Mouse (Mus musculus): ENCODE measurements around the gene Sertad1. TPM values are rescaled to one million over a fixed set of nuclear protein-coding genes. Genes with fewer than 3 reads are reported as not detected.

The Sertad1 gene
- polyA plus RNA-seq, 1 experiment: 44.9 TPM

GRCm38 (mm10) chr7:27506765-27507370 lies 20.2 kb downstream of the Sertad1 start:
- no peak for DNase-seq
- WGBS: 17% methylated on average over 9 of the region's 9 CpGs
- H3K4me3 ChIP-seq (ENCODE audit: control insufficient read depth, insufficient read depth, low read length): no peak overlapping the region
- H3K4me1 ChIP-seq (replicated peaks; ENCODE audit: control insufficient read depth, insufficient read depth, low read length): peaks cover 10% of the 10 kb centered on the region
- H3K27me3 ChIP-seq (ENCODE audit: control insufficient read depth, insufficient read depth, low read length): no peaks in the 10 kb centered on the region
- no peak for TF ChIP-seq POLR2A (IDR thresholded peaks at IDR 0.05; ENCODE audit: control insufficient read depth, extremely low read depth, insufficient read depth, low read length, poor library complexity)
- TF ChIP-seq CTCF (IDR thresholded peaks at IDR 0.05; ENCODE audit: borderline replicate concordance, control insufficient read depth, extremely low read depth, insufficient read depth, low read length, poor library complexity): no peak
- no peaks in the 10 kb centered on the region for H3K36me3 ChIP-seq (ENCODE audit: control insufficient read depth, insufficient read depth, low read length)
- no peak overlapping the region for H3K27ac ChIP-seq (ENCODE audit: control insufficient read depth, insufficient read depth, low read length)

- under 1% methylated on average over 54 of the region's 54 CpGs for WGBS
- Histone ChIP-seq H3K36me3 (ENCODE audit: control insufficient read depth, insufficient read depth, low read length) (no peaks in the 10 kb centered on the region), H3K4me1 (replicated peaks; ENCODE audit: control insufficient read depth, insufficient read depth, low read length) (peaks cover 10% of the 10 kb centered on the region), H3K27me3 (ENCODE audit: control insufficient read depth, insufficient read depth, low read length) (no peaks in the 10 kb centered on the region), H3K4me3 (ENCODE audit: control insufficient read depth, insufficient read depth, low read length) (peak overlapping the region; percentile 67), H3K27ac (ENCODE audit: control insufficient read depth, insufficient read depth, low read length) (peak overlapping the region; percentile 72)
- TF ChIP-seq POLR2A (IDR thresholded peaks at IDR 0.05; ENCODE audit: control insufficient read depth, extremely low read depth, insufficient read depth, low read length, poor library complexity) (no peak), CTCF (IDR thresholded peaks at IDR 0.05; ENCODE audit: borderline replicate concordance, control insufficient read depth, extremely low read depth, insufficient read depth, low read length, poor library complexity) (0 out of 2 replicates have a peak, but pooled peaks have one; percentile 35)
- peak; percentile 97 for DNase-seq
Observed at GRCm38 (mm10) chr7:27507711-27508647, 21.3 kb downstream of the Sertad1 start.

- Histone ChIP-seq H3K4me3 (ENCODE audit: control insufficient read depth, insufficient read depth, low read length) (no peak overlapping the region), H3K4me1 (replicated peaks; ENCODE audit: control insufficient read depth, insufficient read depth, low read length) (peaks cover 10% of the 10 kb centered on the region), H3K27me3 (ENCODE audit: control insufficient read depth, insufficient read depth, low read length) (no peaks in the 10 kb centered on the region), H3K36me3 (ENCODE audit: control insufficient read depth, insufficient read depth, low read length) (no peaks in the 10 kb centered on the region), H3K27ac (ENCODE audit: control insufficient read depth, insufficient read depth, low read length) (no peak overlapping the region; the same call in 1 of the 2 replicates)
- WGBS: 26% methylated on average over 6 of the region's 6 CpGs
- TF ChIP-seq POLR2A (IDR thresholded peaks at IDR 0.05; ENCODE audit: control insufficient read depth, extremely low read depth, insufficient read depth, low read length, poor library complexity): no peak
- peak; percentile 20; the same call in 1 of the 2 replicates for TF ChIP-seq CTCF (IDR thresholded peaks at IDR 0.05; ENCODE audit: borderline replicate concordance, control insufficient read depth, extremely low read depth, insufficient read depth, low read length, poor library complexity)
- peak; percentile 73 for DNase-seq
Observed at GRCm38 (mm10) chr7:27508648-27509005, 21.9 kb downstream of the Sertad1 start.

- WGBS: 97% methylated on average over 2 of the region's 2 CpGs
- TF ChIP-seq POLR2A (IDR thresholded peaks at IDR 0.05; ENCODE audit: control insufficient read depth, extremely low read depth, insufficient read depth, low read length, poor library complexity) (no peak), CTCF (IDR thresholded peaks at IDR 0.05; ENCODE audit: borderline replicate concordance, control insufficient read depth, extremely low read depth, insufficient read depth, low read length, poor library complexity) (no peak)
Observed at GRCm38 (mm10) chr7:27510809-27511208, 24.1 kb downstream of the Sertad1 start.

GRCm38 (mm10) chr7:27514961-27515360 lies 28.3 kb downstream of the Sertad1 start:
- H3K4me1 ChIP-seq (replicated peaks; ENCODE audit: control insufficient read depth, insufficient read depth, low read length): no peaks in the 10 kb centered on the region
- no peak overlapping the region for H3K27ac ChIP-seq (ENCODE audit: control insufficient read depth, insufficient read depth, low read length)
- 93% methylated on average over 9 of the region's 9 CpGs for WGBS
- no peak for DNase-seq
- no peaks in the 10 kb centered on the region for H3K36me3 ChIP-seq (ENCODE audit: control insufficient read depth, insufficient read depth, low read length)
- H3K4me3 ChIP-seq (ENCODE audit: control insufficient read depth, insufficient read depth, low read length): no peak overlapping the region
- no peaks in the 10 kb centered on the region for H3K27me3 ChIP-seq (ENCODE audit: control insufficient read depth, insufficient read depth, low read length)
- no peak for TF ChIP-seq POLR2A (IDR thresholded peaks at IDR 0.05; ENCODE audit: control insufficient read depth, extremely low read depth, insufficient read depth, low read length, poor library complexity)
- no peak for TF ChIP-seq CTCF (IDR thresholded peaks at IDR 0.05; ENCODE audit: borderline replicate concordance, control insufficient read depth, extremely low read depth, insufficient read depth, low read length, poor library complexity)

More at GRCm38 (mm10) chr7:27510809-27511208, 24.1 kb downstream of the Sertad1 start:
- no peak for DNase-seq
- Histone ChIP-seq H3K36me3 (ENCODE audit: control insufficient read depth, insufficient read depth, low read length) (no peaks in the 10 kb centered on the region), H3K4me3 (ENCODE audit: control insufficient read depth, insufficient read depth, low read length) (no peak overlapping the region), H3K27ac (ENCODE audit: control insufficient read depth, insufficient read depth, low read length) (no peak overlapping the region), H3K4me1 (replicated peaks; ENCODE audit: control insufficient read depth, insufficient read depth, low read length) (peaks cover 10% of the 10 kb centered on the region), H3K27me3 (ENCODE audit: control insufficient read depth, insufficient read depth, low read length) (no peaks in the 10 kb centered on the region)

GRCm38 (mm10) chr7:27518314-27518713 lies 31.6 kb downstream of the Sertad1 start:
- no peaks in the 10 kb centered on the region for H3K4me1 ChIP-seq (replicated peaks; ENCODE audit: control insufficient read depth, insufficient read depth, low read length)
- DNase-seq: no peak
- no peaks in the 10 kb centered on the region for H3K36me3 ChIP-seq (ENCODE audit: control insufficient read depth, insufficient read depth, low read length)
- H3K4me3 ChIP-seq (ENCODE audit: control insufficient read depth, insufficient read depth, low read length): no peak overlapping the region
- no peak overlapping the region for H3K27ac ChIP-seq (ENCODE audit: control insufficient read depth, insufficient read depth, low read length)
- no peaks in the 10 kb centered on the region for H3K27me3 ChIP-seq (ENCODE audit: control insufficient read depth, insufficient read depth, low read length)
- WGBS: 90% methylated on average over 9 of the region's 9 CpGs
- TF ChIP-seq POLR2A (IDR thresholded peaks at IDR 0.05; ENCODE audit: control insufficient read depth, extremely low read depth, insufficient read depth, low read length, poor library complexity) (no peak), CTCF (IDR thresholded peaks at IDR 0.05; ENCODE audit: borderline replicate concordance, control insufficient read depth, extremely low read depth, insufficient read depth, low read length, poor library complexity) (no peak)

Measured in thymus, adult 2 months (tissue).